Mouse (Mus musculus) gastrocnemius, postnatal 4 days (tissue): ENCODE measurements around the gene Cep131. TPM values are rescaled to one million over a fixed set of nuclear protein-coding genes. Genes with fewer than 3 reads are reported as not detected.

ENCODE experiments used
- DNase-seq, 2 experiments: peaks; one replicate each; pipeline ENCODE4 v3.0.0; 2021 to 2022; ENCODE audit warnings: low spot score in 2 of 2, mixed read lengths in 2 of 2
- total RNA-seq, 2 experiments: library from RNA; stranded (reverse); gene quantifications; 2 replicates each; pipeline ENCODE4 v1.2.3; 2021

Cep131 gene
- total RNA-seq, 2 experiments from 2014 or later: 22.5 to 24.4 TPM

GRCm38 (mm10) chr11:120053846-120054245 lies 32.8 kb downstream of the Cep131 start:
- no peak for DNase-seq

GRCm38 (mm10) chr11:120052274-120052673 lies 34.4 kb downstream of the Cep131 start:
- no peak for DNase-seq

- no peak for DNase-seq
Observed at GRCm38 (mm10) chr11:120051124-120051811, 35.4 kb downstream of the Cep131 start.

GRCm38 (mm10) chr11:120049067-120049466 lies 37.6 kb downstream of the Cep131 start:
- no peak for DNase-seq

GRCm38 (mm10) chr11:120048252-120048556 lies 38.4 kb downstream of the Cep131 start:
- DNase-seq: no peak

GRCm38 (mm10) chr11:120047531-120048251 lies 38.9 kb downstream of the Cep131 start:
- DNase-seq: no peak

- DNase-seq: no peak
Observed at GRCm38 (mm10) chr11:120046553-120047191, 40.0 kb downstream of the Cep131 start, which contains the start of gene Aatk. Aatk (minus strand) TSS chr11:120047167.

- DNase-seq: no peak
Observed at GRCm38 (mm10) chr11:120045839-120046552, 40.6 kb downstream of the Cep131 start.

GRCm38 (mm10) chr11:120045341-120045740 lies 41.3 kb downstream of the Cep131 start:
- no peak for DNase-seq

GRCm38 (mm10) chr11:120042141-120042838 lies 44.3 kb downstream of the Cep131 start:
- no peak for DNase-seq

- DNase-seq: peak in 1 of 2 experiments; percentile 56
Observed at GRCm38 (mm10) chr11:120041191-120042123, 45.2 kb downstream of the Cep131 start.

- no peak for DNase-seq
Observed at GRCm38 (mm10) chr11:120040440-120040839, 46.2 kb downstream of the Cep131 start.

- no peak for DNase-seq
Observed at GRCm38 (mm10) chr11:120039581-120039980, 47.0 kb downstream of the Cep131 start.

GRCm38 (mm10) chr11:120034762-120035161 lies 51.9 kb downstream of the Cep131 start:
- no peak for DNase-seq

- no peak for DNase-seq
Observed at GRCm38 (mm10) chr11:120034306-120034705, 52.3 kb downstream of the Cep131 start.

- DNase-seq: no peak
Observed at GRCm38 (mm10) chr11:120033473-120033872, 53.2 kb downstream of the Cep131 start.

GRCm38 (mm10) chr11:120032052-120032451 lies 54.6 kb downstream of the Cep131 start:
- no peak for DNase-seq

GRCm38 (mm10) chr11:120030145-120030901 lies 56.3 kb downstream of the Cep131 start:
- peak in 1 of 2 experiments; percentile 58 for DNase-seq
